Mouse (Mus musculus) gastrocnemius, adult 2 months (tissue): ENCODE data around the gene Grik2. TPM values are rescaled to one million over a fixed set of nuclear protein-coding genes. Genes with fewer than 3 reads are reported as not detected.

Source experiments
- DNase-seq: peaks from one replicate; pipeline ENCODE4 v3.0.0; 2022
- H3K27ac ChIP-seq: fragments of 200-600 bp; 2 replicates; pipeline ENCODE4 v1.8.1; 2022; ENCODE audit warnings: mild to moderate bottlenecking
- H3K4me3 ChIP-seq: fragments of 200-600 bp; 2 replicates; pipeline ENCODE4 v1.8.1; 2022; ENCODE audit warnings: mild to moderate bottlenecking, moderate library complexity
- CTCF ChIP-seq: fragments of 200-600 bp; IDR thresholded peaks from 2 replicates; pipeline ENCODE4 v1.8.1; 2022; ENCODE audit warnings: antibody characterized with exemption, mild to moderate bottlenecking, moderate library complexity
- intact Hi-C: fragments of 180-260 bp; cut with DNase I; formaldehyde crosslinking; loops from one replicate; pipeline ENCODE4 v1.15.1; 2025
- total RNA-seq, 2 experiments: library from RNA; stranded (reverse); gene quantifications; 2 replicates each; pipeline ENCODE4 v1.2.3; 2021

Grik2 gene
- total RNA-seq, 2 experiments from 2014 or later, result 0.41 TPM; not detected in 1

GRCm38 (mm10) chr10:49780430-49780829, 8.1 kb downstream of the Grik2 start:
- no peak overlapping the region for H3K4me3 ChIP-seq
- no peak for TF ChIP-seq CTCF
- DNase-seq, result no peak
- H3K27ac ChIP-seq, result no peak overlapping the region
- intact Hi-C loops, result no loop called here

- DNase-seq, result no peak
- Histone ChIP-seq H3K27ac (no peak overlapping the region), H3K4me3 (no peak overlapping the region)
- no peak for TF ChIP-seq CTCF
- intact Hi-C loops, result no loop called here
Observed at GRCm38 (mm10) chr10:49768897-49769296, 19.7 kb downstream of the Grik2 start.

- TF ChIP-seq CTCF, result no peak
- intact Hi-C loops, result no loop called here
- H3K27ac ChIP-seq, result no peak overlapping the region
- no peak for DNase-seq
- no peak overlapping the region for H3K4me3 ChIP-seq
Observed at GRCm38 (mm10) chr10:49767556-49767955, 21.0 kb downstream of the Grik2 start.

- H3K27ac ChIP-seq, result no peak overlapping the region
- intact Hi-C loops, result no loop called here
Observed at GRCm38 (mm10) chr10:49762607-49763006, 26.0 kb downstream of the Grik2 start.

GRCm38 (mm10) chr10:49751769-49752168, 36.8 kb downstream of the Grik2 start:
- H3K27ac ChIP-seq, result no peak overlapping the region
- no peak for DNase-seq
- no peak for TF ChIP-seq CTCF
- intact Hi-C loops, result no loop called here
- H3K4me3 ChIP-seq, result no peak overlapping the region

More at GRCm38 (mm10) chr10:49762607-49763006, 26.0 kb downstream of the Grik2 start:
- no peak overlapping the region for H3K4me3 ChIP-seq
- no peak for TF ChIP-seq CTCF
- DNase-seq, result no peak

GRCm38 (mm10) chr10:49731841-49732240, 56.7 kb downstream of the Grik2 start:
- TF ChIP-seq CTCF, result no peak
- Histone ChIP-seq H3K27ac (no peak overlapping the region), H3K4me3 (no peak overlapping the region)
- intact Hi-C loops, result no loop called here
- DNase-seq, result no peak

- no peak overlapping the region for H3K27ac ChIP-seq
- H3K4me3 ChIP-seq, result no peak overlapping the region
- no peak for DNase-seq
- intact Hi-C loops, result no loop called here
- no peak for TF ChIP-seq CTCF
Observed at GRCm38 (mm10) chr10:49723706-49724105, 64.9 kb downstream of the Grik2 start.

- Histone ChIP-seq H3K4me3 (no peak overlapping the region), H3K27ac (no peak overlapping the region)
- intact Hi-C loops, result no loop called here
- DNase-seq, result no peak
- no peak for TF ChIP-seq CTCF
Observed at GRCm38 (mm10) chr10:49716856-49717255, 71.7 kb downstream of the Grik2 start.

GRCm38 (mm10) chr10:49709748-49710147, 78.8 kb downstream of the Grik2 start:
- intact Hi-C loops, result no loop called here
- no peak overlapping the region for H3K4me3 ChIP-seq
- no peak overlapping the region for H3K27ac ChIP-seq
- TF ChIP-seq CTCF, result no peak
- DNase-seq, result no peak

GRCm38 (mm10) chr10:49704446-49704845, 84.1 kb downstream of the Grik2 start:
- Histone ChIP-seq H3K4me3 (no peak overlapping the region), H3K27ac (no peak overlapping the region)
- TF ChIP-seq CTCF, result no peak
- DNase-seq, result no peak
- intact Hi-C loops, result no loop called here

GRCm38 (mm10) chr10:49652320-49652719, 136.2 kb downstream of the Grik2 start:
- DNase-seq, result no peak
- intact Hi-C loops, result no loop called here
- no peak overlapping the region for H3K27ac ChIP-seq
- H3K4me3 ChIP-seq, result no peak overlapping the region
- TF ChIP-seq CTCF, result no peak

GRCm38 (mm10) chr10:49647116-49647515, 141.4 kb downstream of the Grik2 start:
- intact Hi-C loops, result no loop called here
- no peak for DNase-seq
- TF ChIP-seq CTCF, result no peak
- Histone ChIP-seq H3K27ac (no peak overlapping the region), H3K4me3 (no peak overlapping the region)

GRCm38 (mm10) chr10:49639901-49640300, 148.7 kb downstream of the Grik2 start:
- Histone ChIP-seq H3K27ac (no peak overlapping the region), H3K4me3 (no peak overlapping the region)
- TF ChIP-seq CTCF, result no peak
- DNase-seq, result no peak
- intact Hi-C loops, result no loop called here

- intact Hi-C loops, result no loop called here
- Histone ChIP-seq H3K4me3 (no peak overlapping the region), H3K27ac (no peak overlapping the region)
- TF ChIP-seq CTCF, result no peak
- DNase-seq, result no peak
Observed at GRCm38 (mm10) chr10:49623951-49624350, 164.6 kb downstream of the Grik2 start.

GRCm38 (mm10) chr10:49597652-49598051, 190.9 kb downstream of the Grik2 start:
- DNase-seq, result no peak
- intact Hi-C loops, result no loop called here
- Histone ChIP-seq H3K4me3 (no peak overlapping the region), H3K27ac (no peak overlapping the region)
- TF ChIP-seq CTCF, result no peak
